Mouse (Mus musculus) ES-E14 (cell line): ENCODE measurements at regions not wholly inside any gene's neighbourhood (a gene's known extent, or its start where the extent isn't known, plus 50 kb on each side); places are given as distances from the start of the nearest gene placed in this dataset.

ENCODE experiments used
- DNase-seq: peaks from one replicate; pipeline ENCODE4 v3.0.0-alpha.2; 2013; ENCODE audit warnings: low read depth, low spot score
- H3K27ac ChIP-seq: 2 replicates; pipeline ENCODE4 v1.5.1; 2012; ENCODE audit warnings: low read depth, mild to moderate bottlenecking, low read length, moderate library complexity, mixed read lengths; ENCODE audit not compliant: poor library complexity, insufficient read depth, severe bottlenecking
- H3K36me3 ChIP-seq: 2 replicates; pipeline ENCODE4 v1.6.1; 2012; ENCODE audit warnings: mild to moderate bottlenecking, low read length, moderate library complexity, mixed read lengths; ENCODE audit not compliant: control insufficient read depth, poor library complexity, insufficient read depth, severe bottlenecking
- H3K4me1 ChIP-seq, 2 experiments: fragments of 150-350 bp in 1 of 2; sonication (generic) in 1 of 2; 2 replicates each; pipeline ENCODE4 v1.6.1; 2012; ENCODE audit warnings: low read length in 2 of 2, mild to moderate bottlenecking in 1 of 2, mixed read lengths in 1 of 2; ENCODE audit not compliant: control insufficient read depth in 2 of 2, insufficient read depth in 2 of 2, poor library complexity in 1 of 2
- H3K4me3 ChIP-seq, 2 experiments: fragments of 150-350 bp in 1 of 2; sonication (generic) in 1 of 2; 2 replicates each; pipeline ENCODE4 v1.5.1; 2012; ENCODE audit warnings: low read length in 2 of 2, low read depth in 1 of 2, mild to moderate bottlenecking in 1 of 2, mixed read lengths in 1 of 2; ENCODE audit not compliant: insufficient read depth in 1 of 2, poor library complexity in 1 of 2, severe bottlenecking in 1 of 2
- H3K9ac ChIP-seq: 2 replicates; pipeline ENCODE4 v1.6.1; 2012; ENCODE audit warnings: low read depth, mild to moderate bottlenecking, low read length, mixed read lengths; ENCODE audit not compliant: poor library complexity, insufficient read depth, severe bottlenecking
- H3K9me3 ChIP-seq: fragments of 150-350 bp; sonication (generic); 2 replicates; pipeline ENCODE4 v1.6.1; 2012; ENCODE audit warnings: low read depth, mild to moderate bottlenecking, low read length; ENCODE audit not compliant: control insufficient read depth, insufficient read depth
- CHD2 ChIP-seq: IDR thresholded peaks from 2 replicates; pipeline ENCODE4 v1.6.1; 2014; ENCODE audit warnings: mild to moderate bottlenecking, low read depth, low read length, inconsistent platforms
- HCFC1 ChIP-seq: IDR thresholded peaks from 2 replicates; pipeline ENCODE4 v1.6.1; 2012; ENCODE audit warnings: low read length, inconsistent platforms, borderline replicate concordance; ENCODE audit not compliant: insufficient read depth
- MAFK ChIP-seq: IDR thresholded peaks from 2 replicates; pipeline ENCODE4 v1.6.1; 2014; ENCODE audit warnings: mild to moderate bottlenecking, low read depth, low read length, inconsistent platforms; ENCODE audit not compliant: insufficient read depth
- ZC3H11A ChIP-seq: IDR thresholded peaks from 2 replicates; pipeline ENCODE4 v1.6.1; 2012; ENCODE audit warnings: low read depth, mild to moderate bottlenecking, inconsistent platforms, low read length, borderline replicate concordance
- ZNF384 ChIP-seq: IDR thresholded peaks from 2 replicates; pipeline ENCODE4 v1.6.1; 2012; ENCODE audit warnings: low read depth, low read length, inconsistent platforms
- in situ Hi-C, 2 experiments: fragments of 600-800 bp; cut with MboI; formaldehyde crosslinking; loops; one replicate each; pipeline ENCODE4 v1.15.1; 2025; ENCODE audit warnings: low sequenced_read_pairs in 2 of 2, inconsistent platforms in 1 of 2; ENCODE audit not compliant: unreplicated experiment in 2 of 2

DNA sequence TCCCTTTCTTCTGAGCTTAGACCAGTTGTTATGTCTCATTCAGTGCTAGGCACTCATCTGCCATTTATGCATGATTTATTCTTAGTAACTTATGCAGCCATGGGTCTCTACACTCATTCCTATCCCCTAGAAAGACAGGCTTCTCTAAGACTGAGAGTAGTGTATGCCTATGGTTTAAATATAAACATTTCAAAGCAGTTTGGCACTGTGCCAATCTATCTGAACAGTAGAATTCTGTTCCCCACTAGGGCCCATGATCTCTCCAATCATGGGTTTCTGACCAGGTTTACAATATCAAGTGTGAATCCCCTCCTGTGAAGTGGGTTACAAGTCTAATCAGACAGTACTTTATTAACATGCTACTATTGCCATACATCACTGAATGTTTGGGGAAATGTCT lies 60.4 kb upstream of the Aldh1a3 start:
- TF ChIP-seq ZNF384: no peak
- no peak for TF ChIP-seq ZC3H11A
- no peak for TF ChIP-seq CHD2
- no peak for TF ChIP-seq HCFC1
- Histone ChIP-seq H3K4me3 (no peak overlapping the region), H3K4me1 (peaks cover 0 to 13% of the 10 kb centered on the region in 2 experiments; a peak in 2 of 4 replicates), H3K9ac (no peak overlapping the region), H3K9me3 (no peaks in the 10 kb centered on the region), H3K36me3 (no peaks in the 10 kb centered on the region), H3K27ac (no peak overlapping the region)
- in situ Hi-C loops: no loop called here
- DNase-seq: no peak

GRCm38 (mm10) chr7:66480446-66480845 lies 53.1 kb upstream of the Aldh1a3 start:
- TF ChIP-seq CHD2 (no peak), ZC3H11A (no peak), ZNF384 (no peak), MAFK (no peak), HCFC1 (no peak)
- Histone ChIP-seq H3K36me3 (no peaks in the 10 kb centered on the region), H3K9me3 (no peaks in the 10 kb centered on the region), H3K4me3 (no peak overlapping the region), H3K27ac (no peak overlapping the region), H3K4me1 (peaks cover 1 to 4% of the 10 kb centered on the region in 2 experiments; a peak in 1 of 4 replicates), H3K9ac (no peak overlapping the region)
- in situ Hi-C loops: no loop called here
- no peak for DNase-seq

DNA sequence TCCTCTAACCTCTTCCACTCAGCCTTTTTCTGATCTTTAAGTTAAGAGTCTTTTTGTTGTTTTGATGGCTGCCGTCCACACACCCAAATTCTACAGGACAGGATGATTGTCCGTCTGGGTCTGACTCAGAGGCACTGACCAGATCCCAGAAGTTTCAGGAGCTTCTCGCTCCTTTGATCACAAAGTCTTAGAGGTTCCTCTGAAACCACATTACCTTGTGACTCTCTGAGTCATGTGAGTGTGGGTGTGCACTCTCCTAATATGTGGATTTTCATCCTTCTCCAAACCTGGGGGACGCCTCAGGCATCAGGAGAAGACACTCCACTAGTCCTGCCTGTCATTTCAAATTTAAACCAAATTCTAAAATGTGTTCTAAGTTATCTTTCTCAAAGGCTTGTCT lies 52.0 kb upstream of the Aldh1a3 start:
- TF ChIP-seq MAFK: no peak
- TF ChIP-seq ZC3H11A: no peak
- TF ChIP-seq HCFC1: no peak
- TF ChIP-seq ZNF384: no peak
- no peak overlapping the region for H3K4me3 ChIP-seq
- H3K36me3 ChIP-seq: no peaks in the 10 kb centered on the region
- H3K4me1 ChIP-seq: peaks cover 1 to 4% of the 10 kb centered on the region in 2 experiments; a peak in 1 of 4 replicates
- in situ Hi-C loops: no loop called here
- H3K27ac ChIP-seq: no peak overlapping the region
- H3K9me3 ChIP-seq: no peaks in the 10 kb centered on the region
- no peak for DNase-seq
- no peak overlapping the region for H3K9ac ChIP-seq

- no peaks in the 10 kb centered on the region for H3K9me3 ChIP-seq
- DNase-seq: no peak
- no peak overlapping the region for H3K9ac ChIP-seq
- peaks cover 1 to 4% of the 10 kb centered on the region in 2 experiments; a peak in 1 of 4 replicates for H3K4me1 ChIP-seq
- H3K4me3 ChIP-seq: no peak overlapping the region
- in situ Hi-C loops: no loop called here
- no peak overlapping the region for H3K27ac ChIP-seq
- H3K36me3 ChIP-seq: no peaks in the 10 kb centered on the region
- TF ChIP-seq ZC3H11A: no peak
- no peak for TF ChIP-seq ZNF384
- no peak for TF ChIP-seq CHD2
- TF ChIP-seq HCFC1: no peak
- TF ChIP-seq MAFK: no peak
Measured at GRCm38 (mm10) chr7:66478106-66478505, 50.8 kb upstream of the Aldh1a3 start.

GRCm38 (mm10) chr7:66477475-66477874 lies 50.2 kb upstream of the Aldh1a3 start:
- H3K9ac ChIP-seq: no peak overlapping the region
- in situ Hi-C loops: no loop called here
- no peak overlapping the region for H3K4me3 ChIP-seq
- no peak for DNase-seq
- H3K9me3 ChIP-seq: no peaks in the 10 kb centered on the region
- H3K36me3 ChIP-seq: no peaks in the 10 kb centered on the region
- TF ChIP-seq CHD2 (no peak), MAFK (no peak), HCFC1 (no peak), ZC3H11A (no peak), ZNF384 (no peak)
- H3K27ac ChIP-seq: no peak overlapping the region
- H3K4me1 ChIP-seq: peaks cover 1 to 4% of the 10 kb centered on the region in 2 experiments; a peak in 1 of 4 replicates
